Mouse (Mus musculus) testis, adult 2 months (tissue): ENCODE data around the gene Gm6309.

ENCODE experiments used
- CTCF ChIP-seq: fragments of 200-500 bp; IDR thresholded peaks from 2 replicates; pipeline ENCODE4 v1.5.1; 2012; ENCODE audit warnings: low read depth, mild to moderate bottlenecking, inconsistent platforms, low read length, moderate library complexity; ENCODE audit not compliant: control insufficient read depth, insufficient read depth, insufficient replicate concordance
- POLR2A ChIP-seq: fragments of 200-500 bp; IDR thresholded peaks from 2 replicates; pipeline ENCODE4 v1.6.1; 2012; ENCODE audit warnings: low read depth, mild to moderate bottlenecking, inconsistent platforms, low read length, moderate library complexity; ENCODE audit not compliant: control insufficient read depth

DNA sequence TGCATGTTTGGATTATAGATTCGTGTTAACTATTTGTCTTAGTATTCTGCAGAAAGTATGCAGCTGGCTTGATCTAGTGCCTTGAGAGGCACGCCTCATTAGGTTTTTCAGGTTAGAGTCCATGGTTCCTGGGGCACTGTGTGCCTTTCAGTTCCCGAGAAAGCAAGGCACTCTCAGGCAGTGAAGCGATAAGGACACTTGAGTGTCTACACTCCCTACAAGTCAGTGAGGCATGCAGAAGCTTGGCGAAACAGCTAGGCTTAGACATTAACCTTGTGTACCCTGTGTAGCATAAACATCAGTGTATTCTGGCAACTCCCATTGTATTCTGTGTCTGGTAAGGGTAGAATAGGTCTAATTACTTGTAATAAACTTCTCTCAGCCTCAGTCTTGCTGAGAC is 35.0 kb upstream of the Gm6309 start:
- TF ChIP-seq CTCF (no peak), POLR2A (no peak)
